Mouse (Mus musculus) sigmoid colon, adult 10 weeks (tissue): ENCODE measurements around the gene Klhl22. TPM values are rescaled to one million over a fixed set of nuclear protein-coding genes. Genes with fewer than 3 reads are reported as not detected.

Experiments
- polyA plus RNA-seq: library from polyadenylated mRNA; stranded (reverse); fragments of 350-450 nt; fragmentation: Illumina TruSeq; extraction: RNeasy Lipid Tissue Mini Kit (QIAGEN cat#74804); gene quantifications from one replicate; pipeline ENCODE4 v1.2.3, GENCODE M21; 2014; ENCODE audit warnings: low read depth, low replicate concordance

The Klhl22 gene
- polyA plus RNA-seq: 10.7 TPM

GRCm38 (mm10) chr16:17759344-17759773 lies at the start of gene Klhl22:
TSS of gene Klhl22 (plus strand) at chr16:17759618.

DNA sequence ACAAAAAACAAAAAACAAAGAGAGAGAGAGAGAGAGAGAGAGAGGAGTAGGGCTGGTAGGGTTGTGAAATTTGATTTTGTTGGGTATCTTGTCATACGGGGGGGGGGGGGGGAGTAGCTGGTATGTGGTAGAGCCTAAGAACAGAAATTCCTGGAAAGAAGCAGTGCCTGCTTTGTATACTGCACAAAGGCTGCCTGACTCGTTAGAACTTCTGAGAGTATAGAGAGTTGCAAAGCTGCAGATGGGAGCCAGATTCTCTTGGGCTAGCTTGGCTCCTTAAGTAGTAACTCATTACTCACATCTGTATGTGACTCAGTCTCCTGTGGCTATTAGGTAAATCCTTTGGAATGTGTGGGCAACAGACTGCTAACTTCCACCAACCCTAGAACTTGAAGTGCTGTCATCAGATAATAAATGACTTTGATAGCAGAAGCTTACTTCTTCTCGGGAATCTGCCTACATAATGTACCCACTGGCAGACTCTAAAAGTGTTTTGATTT lies 26.5 kb upstream of the Klhl22 start, which contains the start of gene Med15:
Gene Med15 (minus strand): TSS at position 51 of the 500 bp plus-strand sequence.

DNA sequence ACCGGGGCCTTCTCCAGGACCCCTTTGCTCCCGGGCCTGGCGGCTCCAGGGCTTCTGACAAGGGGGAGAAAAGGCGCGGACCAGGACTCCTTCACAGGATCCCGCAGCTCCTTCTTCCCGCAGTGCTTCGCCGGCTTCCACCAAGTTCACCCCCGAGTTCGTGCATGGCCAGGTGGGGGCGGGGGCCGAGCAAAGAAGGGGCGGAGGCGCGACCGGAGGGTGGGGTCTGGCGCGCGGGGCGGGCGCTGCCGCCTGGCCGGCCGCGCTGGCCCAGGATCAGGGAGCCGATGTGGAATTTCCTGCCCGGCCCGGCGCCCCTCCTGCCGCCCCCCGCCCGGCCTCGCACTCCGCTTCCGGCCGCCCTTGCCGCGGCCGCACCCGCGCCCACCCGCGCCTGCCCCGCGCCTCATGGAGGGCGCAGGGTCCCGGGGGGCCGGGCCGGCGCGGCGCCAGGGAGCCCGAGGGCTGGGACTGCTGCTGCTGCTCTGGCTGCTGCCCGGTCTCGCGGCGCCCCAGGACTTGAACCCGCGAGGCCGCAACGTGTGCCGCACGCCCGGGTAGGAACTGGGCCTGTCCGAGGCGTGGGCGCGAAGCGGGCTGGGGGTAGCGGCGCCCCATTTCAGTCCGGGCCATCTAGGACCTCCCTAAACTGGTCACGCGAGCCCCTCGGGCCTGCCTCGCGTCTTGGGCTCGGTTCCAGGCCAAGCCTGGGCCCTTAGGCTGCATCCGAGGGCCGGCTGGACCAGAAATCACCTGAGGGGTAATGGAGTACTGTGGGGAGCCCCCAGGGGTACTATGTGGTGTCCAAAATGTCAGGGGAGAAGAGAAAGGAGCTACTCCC lies 37.8 kb downstream of the Klhl22 start, which contains the start of gene Scarf2:
Gene Scarf2 (plus strand): TSS at position 312 of the 841 bp plus-strand sequence.

GRCm38 (mm10) chr16:17832821-17833220 lies 73.4 kb downstream of the Klhl22 start, which contains the start of gene B830017H08Rik:
TSS of gene B830017H08Rik (plus strand) at chr16:17833121.

DNA sequence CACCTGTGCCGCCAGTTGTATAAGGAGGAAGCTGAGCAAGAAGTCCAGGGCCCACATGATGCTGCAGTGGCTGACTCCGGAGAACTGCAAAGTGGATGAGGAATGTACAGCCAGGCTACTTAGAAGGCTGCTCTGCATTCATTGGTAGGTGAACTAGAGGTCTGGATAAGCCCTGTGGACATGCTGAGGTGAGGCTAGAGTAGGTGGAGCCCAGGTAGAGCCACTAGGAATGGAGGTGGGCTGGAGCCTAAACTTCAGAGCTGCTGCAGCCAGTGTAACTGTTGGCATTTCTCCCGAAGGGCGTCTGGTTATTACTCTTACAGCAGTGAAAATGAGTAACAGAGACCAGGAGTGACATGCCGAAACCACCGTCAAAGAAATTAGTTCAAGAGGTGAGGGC lies 78.6 kb downstream of the Klhl22 start, which contains the start of gene Car15:
Gene Car15 (minus strand): TSS at position 314 of the 400 bp plus-strand sequence.

Other genes starting within 250 kb of the Klhl22 start
- 1.3 TPM for gene Thap7, start 228.5 kb upstream of the Klhl22 start, polyA plus RNA-seq
- gene Lrrc74b, start 198.4 kb upstream of the Klhl22 start, polyA plus RNA-seq: 0.32 TPM
- 0.28 TPM for gene P2rx6, start 197.7 kb upstream of the Klhl22 start, polyA plus RNA-seq
- gene Slc7a4, start 176.4 kb upstream of the Klhl22 start, polyA plus RNA-seq: 0.32 TPM
- 15.8 TPM for gene Smpd4, start 140.3 kb upstream of the Klhl22 start, polyA plus RNA-seq
- 0.85 TPM for gene Ccdc74a, start 113.1 kb upstream of the Klhl22 start, polyA plus RNA-seq
- gene Med15, start 26.7 kb upstream of the Klhl22 start, polyA plus RNA-seq: 13.7 TPM
- not detected for gene Scarf2, start 37.7 kb downstream of the Klhl22 start, polyA plus RNA-seq
- gene B830017H08Rik, start 73.5 kb downstream of the Klhl22 start, polyA plus RNA-seq: not detected
- gene Car15, start 78.7 kb downstream of the Klhl22 start, polyA plus RNA-seq: 1.1 TPM
- gene Gm20518, start 132.1 kb downstream of the Klhl22 start, polyA plus RNA-seq: not detected
- not detected for gene Tssk1, start 134.6 kb downstream of the Klhl22 start, polyA plus RNA-seq
- gene Dgcr2, start 138.9 kb downstream of the Klhl22 start, polyA plus RNA-seq: 9.9 TPM
- gene Tssk2, start 139.0 kb downstream of the Klhl22 start, polyA plus RNA-seq: not detected
- gene Ess2, start 151.7 kb downstream of the Klhl22 start, polyA plus RNA-seq: 3.5 TPM
- gene Gsc2, start 155.4 kb downstream of the Klhl22 start, polyA plus RNA-seq: not detected
- 14.8 TPM for gene Slc25a1, start 168.6 kb downstream of the Klhl22 start, polyA plus RNA-seq
- not detected for gene Vpreb2, start 220.8 kb downstream of the Klhl22 start, polyA plus RNA-seq